Mouse (Mus musculus) heart, adult 2 months (tissue): Measurements from ENCODE around the gene Trp53tg5.

ENCODE experiments used
- EP300 ChIP-seq: fragments of 200-500 bp; IDR thresholded peaks from 2 replicates; pipeline ENCODE4 v1.6.1; 2011; ENCODE audit warnings: low read depth, low read length, control low read depth; ENCODE audit not compliant: insufficient read depth
- POLR2A ChIP-seq: fragments of 200-500 bp; IDR thresholded peaks from 2 replicates; pipeline ENCODE4 v1.6.1; 2011; ENCODE audit warnings: mild to moderate bottlenecking, low read depth, low read length, control low read depth; ENCODE audit not compliant: insufficient read depth

DNA sequence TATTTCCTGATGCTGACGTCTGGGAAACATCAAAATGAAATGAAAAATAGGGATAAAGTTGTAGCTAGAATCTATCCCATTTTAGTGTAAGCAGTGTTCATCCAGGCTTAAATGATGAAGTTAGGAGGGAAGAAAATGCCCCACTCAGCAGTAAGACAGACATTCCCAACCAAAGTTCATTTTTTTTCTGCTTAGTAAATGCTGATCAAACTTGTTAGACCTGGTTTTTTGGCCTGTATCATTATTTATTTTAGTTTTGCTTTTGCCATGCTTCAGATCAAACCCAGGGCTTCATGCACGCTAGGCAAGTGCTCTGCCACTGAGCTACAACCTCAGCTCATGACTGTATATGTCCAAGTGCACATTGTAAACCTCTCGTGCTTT is 27.4 kb downstream of the Trp53tg5 start:
- TF ChIP-seq EP300 (no peak), POLR2A (no peak)
